Mouse (Mus musculus) erythroblast, embryonic 14.5 days (primary cell): ENCODE data around the gene Asl. TPM values are rescaled to one million over a fixed set of nuclear protein-coding genes. Genes with fewer than 3 reads are reported as not detected.

Experiments used
- H3K27me3 ChIP-seq: 2 replicates; pipeline ENCODE4 v1.6.1; 2012; ENCODE audit warnings: inconsistent platforms; ENCODE audit not compliant: control insufficient read depth
- H3K36me3 ChIP-seq: 2 replicates; pipeline ENCODE4 v1.6.1; 2012; ENCODE audit warnings: mild to moderate bottlenecking, inconsistent platforms; ENCODE audit not compliant: control insufficient read depth
- H3K4me1 ChIP-seq: 2 replicates; pipeline ENCODE4 v1.6.1; 2012; ENCODE audit warnings: inconsistent platforms; ENCODE audit not compliant: control insufficient read depth
- H3K4me3 ChIP-seq: replicated peaks from 2 replicates; pipeline ENCODE3; 2012; ENCODE audit warnings: moderate library complexity, mild to moderate bottlenecking, inconsistent platforms
- H3K9me3 ChIP-seq: 2 replicates; pipeline ENCODE4 v1.6.1; 2012; ENCODE audit warnings: low read length, inconsistent platforms, mixed read lengths; ENCODE audit not compliant: control insufficient read depth
- GATA1 ChIP-seq: IDR thresholded peaks from 2 replicates; pipeline ENCODE4 v1.6.1; 2012; ENCODE audit warnings: low read length, inconsistent platforms, mixed read lengths
- TAL1 ChIP-seq: IDR thresholded peaks from 3 replicates; pipeline ENCODE4 v1.6.1; 2012; ENCODE audit warnings: low read length, inconsistent platforms, mixed read lengths
- polyA plus RNA-seq: library from polyadenylated mRNA; stranded (reverse); fragments of >175 nt; gene quantifications from 2 replicates; pipeline ENCODE4 v1.2.3, GENCODE M21; 2012

Asl gene
- polyA plus RNA-seq, 1 experiment, result 1.0 TPM

DNA sequence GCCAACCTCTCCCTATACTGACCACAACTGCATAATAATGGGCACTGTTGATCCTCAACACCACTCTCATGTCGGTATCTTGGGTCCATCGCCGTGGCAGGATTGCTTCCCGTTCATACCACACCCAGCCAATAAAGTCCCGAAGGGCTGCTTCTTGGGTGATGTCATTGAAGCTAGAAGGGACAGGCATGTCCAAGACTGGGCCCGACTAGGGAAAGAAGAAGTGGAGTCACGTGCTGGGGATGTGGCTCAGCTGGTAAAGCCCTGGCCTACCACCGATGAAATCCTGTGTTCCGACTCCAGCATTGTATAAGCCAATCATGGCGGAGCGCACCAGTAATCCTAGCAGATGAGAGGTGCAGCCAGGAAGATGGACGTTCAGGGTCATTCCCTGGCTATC, 28.3 kb downstream of the Asl start:
- no peaks in the 10 kb centered on the region for H3K27me3 ChIP-seq
- no peak overlapping the region for H3K4me3 ChIP-seq
- H3K36me3 ChIP-seq, result peaks cover 40% of the 10 kb centered on the region
- H3K9me3 ChIP-seq, result peaks cover 3% of the 10 kb centered on the region; the same call in 1 of the 2 replicates
- peaks cover 52% of the 10 kb centered on the region for H3K4me1 ChIP-seq
- TF ChIP-seq GATA1 (no peak), TAL1 (no peak)

DNA sequence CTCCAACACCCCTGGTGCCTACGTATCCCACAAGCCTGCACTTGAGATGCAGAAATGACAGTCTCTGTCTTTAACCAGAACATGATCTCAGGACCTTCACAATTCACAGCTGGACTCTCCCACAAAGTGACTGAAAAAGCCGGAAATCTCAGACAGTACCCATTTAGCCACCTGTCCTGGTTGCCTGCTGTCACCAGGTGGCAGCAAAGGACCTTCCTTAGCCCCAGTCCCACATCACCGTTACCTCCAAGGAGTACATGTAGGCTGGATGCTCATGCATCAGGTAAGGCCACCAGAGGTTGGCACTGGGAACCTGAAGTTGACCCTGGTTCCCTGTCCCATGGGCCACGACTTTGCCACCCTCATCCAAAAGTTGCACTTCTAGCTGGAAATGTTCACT, 29.9 kb downstream of the Asl start:
- TF ChIP-seq GATA1, result no peak
- peaks cover 52% of the 10 kb centered on the region for H3K36me3 ChIP-seq
- H3K27me3 ChIP-seq, result no peaks in the 10 kb centered on the region
- H3K4me3 ChIP-seq, result no peak overlapping the region
- H3K9me3 ChIP-seq, result no peaks in the 10 kb centered on the region
- H3K4me1 ChIP-seq, result peaks cover 65% of the 10 kb centered on the region

DNA sequence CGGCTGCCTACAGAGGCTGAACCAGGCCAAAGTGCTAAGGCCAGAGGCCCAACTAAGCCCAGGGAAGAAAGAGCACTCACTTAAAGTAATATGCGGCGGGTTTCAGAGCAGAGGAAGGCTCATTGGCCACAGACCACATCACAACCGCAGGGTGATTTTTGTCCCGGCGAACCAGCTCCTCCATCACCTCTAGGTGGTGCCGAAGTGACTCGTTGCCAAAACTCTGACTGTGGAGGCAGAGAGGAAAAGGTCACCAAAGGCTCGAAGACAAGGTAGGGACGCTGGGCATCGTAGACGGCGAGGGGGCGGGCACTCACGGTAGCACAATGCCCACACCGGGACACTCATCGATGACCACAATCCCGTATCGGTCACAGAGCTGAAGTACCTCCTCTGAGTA, 31.3 kb downstream of the Asl start:
- Histone ChIP-seq H3K4me3 (no peak overlapping the region), H3K4me1 (peaks cover 68% of the 10 kb centered on the region), H3K27me3 (no peaks in the 10 kb centered on the region), H3K36me3 (peaks cover 66% of the 10 kb centered on the region), H3K9me3 (no peaks in the 10 kb centered on the region)
- no peak for TF ChIP-seq TAL1
- no peak for TF ChIP-seq GATA1

DNA sequence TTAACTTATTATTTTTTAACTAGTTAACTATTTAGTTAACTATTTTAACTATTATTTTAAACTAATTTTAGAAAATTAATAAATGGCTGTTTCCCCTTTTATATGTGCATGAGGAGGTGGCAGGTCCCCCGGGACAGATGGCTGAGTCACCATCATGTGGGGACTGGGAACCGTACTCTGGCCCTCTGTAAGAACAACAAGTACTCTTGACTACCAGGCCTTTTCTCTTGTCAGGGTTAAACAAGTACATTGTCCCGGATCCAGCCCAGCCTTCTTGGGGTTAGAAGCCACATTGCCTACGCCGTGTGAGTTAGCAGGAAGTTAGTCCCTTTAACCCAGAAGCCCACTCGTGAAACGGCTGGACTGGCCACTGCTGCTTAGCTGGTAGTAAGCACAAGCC, 34.1 kb downstream of the Asl start:
- Histone ChIP-seq H3K4me1 (peaks cover 71% of the 10 kb centered on the region), H3K27me3 (no peaks in the 10 kb centered on the region), H3K9me3 (no peaks in the 10 kb centered on the region), H3K4me3 (no peak overlapping the region), H3K36me3 (peaks cover 80% of the 10 kb centered on the region)
- no peak for TF ChIP-seq TAL1
- no peak for TF ChIP-seq GATA1

DNA sequence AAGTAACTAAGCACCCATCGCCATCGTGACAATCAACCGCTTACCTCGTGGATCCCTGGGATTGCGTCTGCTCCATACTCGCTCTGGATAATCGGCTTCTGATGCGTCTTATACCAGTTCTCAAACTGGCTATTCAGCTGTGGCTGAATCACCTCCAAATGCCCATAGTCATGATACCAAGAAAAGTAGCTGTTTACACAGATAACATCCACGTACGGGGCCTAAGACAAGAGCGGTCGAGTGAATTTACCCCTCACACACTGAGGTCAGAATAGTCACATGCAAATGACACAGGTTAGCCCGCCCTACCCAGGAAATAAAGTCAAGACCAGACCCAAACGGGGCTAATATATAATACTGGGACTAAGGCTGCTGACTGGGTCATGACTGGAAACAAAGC, 35.7 kb downstream of the Asl start:
- H3K36me3 ChIP-seq, result peaks cover 86% of the 10 kb centered on the region
- H3K4me1 ChIP-seq, result peaks cover 73% of the 10 kb centered on the region
- H3K4me3 ChIP-seq, result peak overlapping the region; percentile 56
- no peaks in the 10 kb centered on the region for H3K27me3 ChIP-seq
- no peaks in the 10 kb centered on the region for H3K9me3 ChIP-seq
- TF ChIP-seq TAL1 (no peak), GATA1 (no peak)

DNA sequence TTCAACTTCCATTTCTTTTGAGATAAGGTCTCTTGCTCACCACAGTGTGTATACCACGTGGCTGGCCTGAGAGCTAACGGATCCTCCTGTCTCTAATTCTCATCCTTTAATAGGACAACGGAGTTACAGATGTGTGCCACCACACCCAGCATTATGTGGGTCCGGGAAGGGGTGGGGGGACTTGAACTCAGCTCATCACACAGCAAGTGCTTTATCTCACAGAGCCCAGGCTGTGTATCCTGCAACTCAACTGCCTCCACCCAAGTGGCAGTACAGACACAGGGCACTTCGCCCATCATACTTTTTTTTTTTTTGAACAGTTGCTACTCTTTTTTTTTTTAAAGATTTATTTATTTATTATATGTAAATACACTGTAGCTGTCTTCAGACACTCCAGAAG, 37.1 kb downstream of the Asl start:
- peaks cover 76% of the 10 kb centered on the region for H3K4me1 ChIP-seq
- H3K27me3 ChIP-seq, result no peaks in the 10 kb centered on the region
- no peaks in the 10 kb centered on the region for H3K9me3 ChIP-seq
- TF ChIP-seq TAL1 (no peak), GATA1 (no peak)
- H3K4me3 ChIP-seq, result peak overlapping the region; percentile 51
- H3K36me3 ChIP-seq, result peaks cover 90% of the 10 kb centered on the region

DNA sequence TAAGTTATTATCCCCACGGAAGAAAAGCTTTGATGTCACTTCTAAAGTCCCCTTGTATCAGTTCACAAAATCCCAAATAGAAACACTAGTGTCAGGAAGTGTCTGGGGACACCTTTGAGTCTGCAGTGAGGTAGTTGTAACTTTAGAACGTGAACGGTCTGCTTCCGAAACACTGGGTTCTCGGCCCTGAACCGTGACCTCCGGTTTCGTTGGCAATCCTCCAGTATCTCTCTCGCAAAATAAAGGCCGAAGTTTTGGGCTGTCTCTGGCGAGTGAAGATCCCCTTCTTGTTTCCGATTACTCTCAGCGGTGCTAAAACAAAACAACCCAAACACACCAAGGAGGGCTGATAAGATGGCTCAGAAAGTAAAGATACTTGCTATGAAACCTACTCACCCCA, 39.7 kb downstream of the Asl start:
- TF ChIP-seq GATA1 (no peak), TAL1 (no peak)
- Histone ChIP-seq H3K9me3 (no peaks in the 10 kb centered on the region), H3K4me1 (peaks cover 70% of the 10 kb centered on the region), H3K27me3 (no peaks in the 10 kb centered on the region), H3K36me3 (peaks cover 95% of the 10 kb centered on the region), H3K4me3 (no peak overlapping the region)

DNA sequence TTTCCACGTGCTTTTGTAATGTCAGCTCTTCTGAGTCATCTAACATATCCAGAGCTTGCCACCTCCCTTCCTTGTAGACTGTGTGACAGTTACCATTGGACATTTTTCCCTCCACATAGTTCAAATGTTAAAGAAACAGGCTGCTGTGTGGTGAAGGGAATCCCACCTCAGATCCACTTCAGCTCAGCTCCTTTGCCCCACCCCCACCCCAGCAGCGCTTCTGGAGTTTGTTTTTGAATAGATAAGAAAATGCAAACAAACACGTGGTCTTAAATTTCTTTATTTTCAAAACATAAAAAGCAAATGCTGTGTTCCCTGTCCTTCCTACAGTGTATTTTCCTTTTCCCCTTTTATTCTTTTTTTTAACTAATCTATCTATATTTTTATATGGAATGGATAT, 48.8 kb downstream of the Asl start:
- Histone ChIP-seq H3K4me3 (peak overlapping the region; percentile 43), H3K36me3 (peaks cover 83% of the 10 kb centered on the region)

DNA sequence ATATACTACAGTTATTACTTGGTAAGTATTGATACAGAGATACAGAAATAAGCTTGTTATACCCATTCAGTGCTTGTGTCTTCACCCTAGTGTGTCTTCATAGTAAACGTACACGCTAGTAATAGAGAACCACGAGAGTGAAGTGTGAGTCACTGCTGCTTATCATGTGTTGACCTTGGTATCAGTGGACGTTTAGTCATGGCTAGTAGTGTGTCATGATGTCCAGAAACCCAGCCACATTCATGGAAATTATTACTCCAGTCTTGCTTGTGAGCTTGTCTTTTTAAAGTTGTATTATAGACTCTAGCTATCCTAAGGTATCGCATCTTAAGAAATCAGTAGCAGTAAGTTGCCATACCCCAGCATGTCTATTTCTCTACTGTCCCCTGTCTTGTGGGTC, 50.4 kb downstream of the Asl start:
- no peaks in the 10 kb centered on the region for H3K27me3 ChIP-seq
- TF ChIP-seq TAL1 (no peak), GATA1 (no peak)
- peaks cover 91% of the 10 kb centered on the region for H3K4me1 ChIP-seq

More for the DNA sequence above, 48.8 kb downstream of the Asl start:
- Histone ChIP-seq H3K9me3 (no peaks in the 10 kb centered on the region), H3K27me3 (no peaks in the 10 kb centered on the region), H3K4me1 (peaks cover 81% of the 10 kb centered on the region)
- TF ChIP-seq TAL1, result peak; percentile 15; the same call in 1 of the 3 replicates
- no peak; the same call in 1 of the 2 replicates for TF ChIP-seq GATA1

DNA sequence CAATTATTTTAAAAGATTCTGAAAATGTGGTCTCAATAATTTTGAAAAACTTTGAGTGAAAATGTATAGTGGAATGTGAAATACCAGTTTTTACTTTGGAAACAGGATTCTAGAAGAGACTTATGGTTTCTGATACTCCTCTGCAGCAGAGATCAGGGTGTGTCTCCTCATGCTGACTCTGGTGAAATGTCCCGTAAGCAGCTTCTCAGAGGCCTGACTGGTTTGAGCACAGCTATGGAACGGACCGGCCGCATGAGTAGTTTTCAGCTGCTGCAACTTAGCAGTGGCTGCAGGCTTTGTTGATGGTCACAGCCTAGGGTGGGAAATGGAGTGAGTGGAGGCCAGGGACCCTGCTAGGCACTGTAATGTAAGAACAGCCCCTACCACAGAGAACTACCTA, 51.3 kb downstream of the Asl start:
- Histone ChIP-seq H3K4me3 (peak overlapping the region; percentile 50), H3K4me1 (peaks cover 90% of the 10 kb centered on the region), H3K36me3 (peaks cover 75% of the 10 kb centered on the region), H3K27me3 (no peaks in the 10 kb centered on the region), H3K9me3 (no peaks in the 10 kb centered on the region)
- TF ChIP-seq GATA1 (no peak), TAL1 (no peak)

More for the DNA sequence above, 50.4 kb downstream of the Asl start:
- Histone ChIP-seq H3K4me3 (no peak overlapping the region), H3K9me3 (no peaks in the 10 kb centered on the region), H3K36me3 (peaks cover 77% of the 10 kb centered on the region)
